In the genomic region with DNA sequence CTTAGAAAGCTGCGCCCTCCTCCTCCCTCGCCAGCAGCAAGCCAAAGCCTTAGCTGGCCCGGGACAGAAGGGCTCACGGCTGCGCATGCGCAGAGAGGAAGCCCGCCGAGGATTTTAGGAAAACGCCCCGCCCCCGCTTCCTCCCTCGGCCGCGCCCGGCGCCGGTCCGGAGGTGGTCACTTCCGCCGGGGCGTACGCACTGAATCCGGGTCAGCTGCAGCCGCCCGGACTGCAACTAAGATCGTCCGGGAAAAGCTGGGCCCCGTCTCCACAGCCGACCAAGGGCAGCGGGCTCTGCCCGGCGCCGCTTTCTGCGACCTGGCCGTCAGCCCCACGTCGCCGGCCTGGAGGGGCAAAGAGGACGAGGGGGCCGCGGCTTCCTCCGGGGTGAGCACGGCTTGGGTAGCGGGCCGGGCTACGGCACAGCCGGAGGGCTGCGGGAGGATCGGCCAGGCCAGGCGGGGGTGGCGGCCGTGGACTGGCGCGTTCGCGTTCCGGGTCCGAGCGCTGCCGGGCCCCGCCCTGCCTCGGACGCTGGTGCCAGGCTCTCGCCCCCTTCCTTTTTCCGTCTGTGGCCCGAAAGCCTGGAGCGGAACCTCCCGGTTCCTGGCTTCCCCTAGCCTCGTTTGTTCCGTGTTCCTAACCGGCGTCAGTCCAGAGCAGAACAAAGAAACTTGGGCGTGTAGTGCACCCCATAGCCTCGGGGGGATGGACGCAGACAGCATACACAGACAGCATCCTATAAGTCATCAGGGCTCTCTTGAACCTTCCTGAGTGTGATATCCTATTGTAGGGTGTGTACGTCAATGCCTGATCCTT, we compare ENCODE assay signal across 8 mouse cellular contexts. TPM values are rescaled to one million over a fixed set of nuclear protein-coding genes. Genes with fewer than 3 reads are reported as not detected.
DNase-seq lines count a peak whose midpoint lies in the region; ATAC-seq and TF ChIP-seq lines count a peak whose summit lies in the region.

Gene Bnip2, plus strand, starts transcription at position 164 of the 819 bp plus-strand sequence.

- H3K9ac ChIP-seq in heart, embryonic 12.5 days: peak within 1 kb of the TSS; percentile 98
- H3K9ac ChIP-seq in kidney, postnatal 0 days (ENCODE audit: low read depth, low read length): peak within 1 kb of the TSS; percentile 98
- H3K9ac ChIP-seq in liver, embryonic 11.5 days (ENCODE audit: low read depth, low read length): peak within 1 kb of the TSS; percentile 90
- peak within 1 kb of the TSS; percentile 99 for H3K9ac ChIP-seq in stomach, embryonic 14.5 days (replicated peaks; ENCODE audit: low read depth, low read length)

- H3K27ac ChIP-seq in heart, embryonic 12.5 days (ENCODE audit: poor library complexity, severe bottlenecking): peak within 1 kb of the TSS; percentile 97
- H3K27ac ChIP-seq in kidney, postnatal 0 days: peak within 1 kb of the TSS; percentile 98
- H3K27ac ChIP-seq in liver, embryonic 11.5 days (ENCODE audit: low read depth, low read length): peak within 1 kb of the TSS; percentile 90
- H3K27ac ChIP-seq in stomach, embryonic 14.5 days (ENCODE audit: low read length): peak within 1 kb of the TSS; percentile 91

- WGBS in heart, embryonic 12.5 days: under 1% methylated on average over 76 of the region's 76 CpGs
- WGBS in kidney, postnatal 0 days: under 1% methylated on average over 74 of the region's 76 CpGs
- WGBS in liver, embryonic 11.5 days: under 1% methylated on average over 73 of the region's 76 CpGs
- WGBS in stomach, embryonic 14.5 days: under 1% methylated on average over 76 of the region's 76 CpGs

- peak; percentile 95 for ATAC-seq in erythroid progenitor cell, adult 5-6 weeks (replicated peaks; ENCODE audit: low FRiP score, poor library complexity, severe bottlenecking)
- peak; percentile 94 for ATAC-seq in heart, embryonic 12.5 days (ENCODE audit: insufficient number of reproducible peaks, low FRiP score)
- ATAC-seq in kidney, postnatal 0 days (replicated peaks; ENCODE audit: low FRiP score, low read depth): peak; percentile 94
- ATAC-seq in liver, embryonic 11.5 days (replicated peaks; ENCODE audit: low FRiP score): peak; percentile 92
- peak; percentile 94 for ATAC-seq in stomach, embryonic 14.5 days (ENCODE audit: insufficient number of reproducible peaks, insufficient read depth, low FRiP score, low read depth)

- peaks cover 39% of the 10 kb centered on the region for H3K4me1 ChIP-seq in heart, embryonic 12.5 days (replicated peaks)
- H3K4me1 ChIP-seq in kidney, postnatal 0 days (replicated peaks; ENCODE audit: insufficient read depth, low read length): peaks cover 14% of the 10 kb centered on the region; the same call in 1 of the 2 replicates
- peaks cover 28% of the 10 kb centered on the region for H3K4me1 ChIP-seq in liver, embryonic 11.5 days (replicated peaks; ENCODE audit: control insufficient read depth, insufficient read depth, low read length)
- peaks cover 36% of the 10 kb centered on the region for H3K4me1 ChIP-seq in stomach, embryonic 14.5 days (ENCODE audit: control insufficient read depth, insufficient read depth, low read length)

- H3K4me3 ChIP-seq in heart, embryonic 12.5 days: peak within 1 kb of the TSS; percentile 96
- peak within 1 kb of the TSS; percentile 94 for H3K4me3 ChIP-seq in kidney, postnatal 0 days (replicated peaks; ENCODE audit: low read depth, low read length)
- H3K4me3 ChIP-seq in liver, embryonic 11.5 days (ENCODE audit: low read depth, low read length): peak within 1 kb of the TSS; percentile 91
- peak within 1 kb of the TSS; percentile 99 for H3K4me3 ChIP-seq in stomach, embryonic 14.5 days (ENCODE audit: low read depth, low read length)

- peak; percentile 85 for DNase-seq in CD4-positive helper T cell, adult 2 months (ENCODE audit: low read depth, low spot score)
- DNase-seq in brain, embryonic 18.5 days (ENCODE audit: low read depth, low spot score): peak; percentile 80
- DNase-seq in kidney, postnatal 0 days (ENCODE audit: low spot score): peak; percentile 98
- DNase-seq in liver, embryonic 11.5 days (ENCODE audit: low spot score): peak; percentile 89
- peak; percentile 83 for DNase-seq in naive thymus-derived CD4-positive, alpha-beta T cell, adult 2 months (ENCODE audit: low read depth)

- no peaks in the 10 kb centered on the region for H3K27me3 ChIP-seq in heart, embryonic 12.5 days (replicated peaks)
- H3K27me3 ChIP-seq in kidney, postnatal 0 days (ENCODE audit: insufficient read depth, low read length): no peaks in the 10 kb centered on the region
- no peaks in the 10 kb centered on the region for H3K27me3 ChIP-seq in liver, embryonic 11.5 days (replicated peaks; ENCODE audit: control insufficient read depth, insufficient read depth, low read length)
- no peaks in the 10 kb centered on the region for H3K27me3 ChIP-seq in stomach, embryonic 14.5 days (ENCODE audit: control insufficient read depth, insufficient read depth, low read length)

- no peak for TF ChIP-seq CTCF in kidney, postnatal 0 days (IDR thresholded peaks at IDR 0.05; ENCODE audit: low read depth)

- H3K36me3 ChIP-seq in heart, embryonic 12.5 days: peaks cover 10% of the 10 kb centered on the region; the same call in 1 of the 2 replicates
- no peaks in the 10 kb centered on the region; the same call in 1 of the 2 replicates for H3K36me3 ChIP-seq in kidney, postnatal 0 days (ENCODE audit: insufficient read depth, low read length)
- 0 out of 2 replicates have a peak, but pooled peaks cover under 1% of the 10 kb centered on the region for H3K36me3 ChIP-seq in liver, embryonic 11.5 days (ENCODE audit: control insufficient read depth, insufficient read depth, low read length)
- no peaks in the 10 kb centered on the region for H3K36me3 ChIP-seq in stomach, embryonic 14.5 days (ENCODE audit: control insufficient read depth, insufficient read depth, low read length)

- peak within 1 kb of the TSS; percentile 80 for H3K4me2 ChIP-seq in heart, embryonic 12.5 days
- H3K4me2 ChIP-seq in kidney, postnatal 0 days (ENCODE audit: low read length): peak within 1 kb of the TSS; percentile 59
- peak within 1 kb of the TSS; percentile 71 for H3K4me2 ChIP-seq in liver, embryonic 11.5 days
- peak within 1 kb of the TSS; percentile 61 for H3K4me2 ChIP-seq in stomach, embryonic 14.5 days (replicated peaks; ENCODE audit: low read depth, low read length)

- H3K9me3 ChIP-seq in heart, embryonic 12.5 days (replicated peaks): no peaks in the 10 kb centered on the region
- no peaks in the 10 kb centered on the region for H3K9me3 ChIP-seq in kidney, postnatal 0 days (replicated peaks; ENCODE audit: low read length)
- no peaks in the 10 kb centered on the region for H3K9me3 ChIP-seq in liver, embryonic 11.5 days (ENCODE audit: control insufficient read depth, low read length)
- no peaks in the 10 kb centered on the region for H3K9me3 ChIP-seq in stomach, embryonic 14.5 days (ENCODE audit: control insufficient read depth, low read depth, low read length)

RNA-seq across cellular contexts. Expression of gene Bnip2, which starts in this region (rescaled TPM):
- total RNA-seq in erythroid progenitor cell, adult 5-6 weeks (2015; ENCODE audit: low replicate concordance): 64.2 and 80.1 TPM in 2 replicates
- 88.1 and 97.8 TPM in 2 replicates for total RNA-seq in erythroid progenitor cell, adult 5-6 weeks (2017; ENCODE audit: low replicate concordance)
- 119 and 127 TPM in 2 replicates for polyA plus RNA-seq in heart, embryonic 12.5 days (2016; fragmentation: Nextera tagmentation; extraction: Ambion mirVana)
- polyA plus RNA-seq in kidney, postnatal 0 days (2015; fragmentation: Nextera tagmentation; extraction: Ambion mirVana): 88.9 and 90.6 TPM in 2 replicates
- 95.3 and 95.6 TPM in 2 replicates for polyA plus RNA-seq in liver, embryonic 11.5 days (2014; fragmentation: Nextera tagmentation; extraction: Ambion mirVana)
- polyA plus RNA-seq in stomach, embryonic 14.5 days (2014; fragmentation: Nextera tagmentation; extraction: Ambion mirVana): 119 and 120 TPM in 2 replicates

Comparison
In these comparisons a context has a peak if more than half of its experiments do, and no peak if none do; other contexts are left out.
1. Peak in every context shown above with its lines: DNase-seq, ATAC-seq, H3K4me3 ChIP-seq and H3K27ac ChIP-seq.